Mouse (Mus musculus): ENCODE results near the gene Tyrp1. TPM values are rescaled to one million over a fixed set of nuclear protein-coding genes. Genes with fewer than 3 reads are reported as not detected.
A peak's percentile ranks its signal among the peaks of the same experiment; 100 is the strongest.

Gene Tyrp1
- polyA plus RNA-seq, 1 experiment from 2014 or later, result not detected

GRCm38 (mm10) chr4:80874121-80874859 is 40.4 kb downstream of the Tyrp1 start:
- Histone ChIP-seq H3K4me2 (replicated peaks; ENCODE audit: low read depth, low read length) (no peak overlapping the region), H3K27me3 (ENCODE audit: control insufficient read depth, insufficient read depth, low read length) (no peaks in the 10 kb centered on the region), H3K27ac (ENCODE audit: low read length) (no peak overlapping the region), H3K4me3 (ENCODE audit: low read depth, low read length) (no peak overlapping the region), H3K4me1 (ENCODE audit: control insufficient read depth, insufficient read depth, low read length) (no peaks in the 10 kb centered on the region), H3K9me3 (ENCODE audit: control insufficient read depth, low read depth, low read length) (no peaks in the 10 kb centered on the region), H3K9ac (replicated peaks; ENCODE audit: low read depth, low read length) (no peak overlapping the region), H3K36me3 (ENCODE audit: control insufficient read depth, insufficient read depth, low read length) (no peaks in the 10 kb centered on the region)
- 41% methylated on average over 5 of the region's 5 CpGs for WGBS
- no peak for ATAC-seq (ENCODE audit: insufficient number of reproducible peaks, insufficient read depth, low FRiP score, low read depth)

- H3K9ac ChIP-seq (replicated peaks; ENCODE audit: low read depth, low read length), result no peak overlapping the region
- H3K27me3 ChIP-seq (ENCODE audit: control insufficient read depth, insufficient read depth, low read length), result no peaks in the 10 kb centered on the region
- H3K27ac ChIP-seq (ENCODE audit: low read length), result no peak overlapping the region
- WGBS, result 59% methylated on average over 4 of the region's 4 CpGs
- H3K9me3 ChIP-seq (ENCODE audit: control insufficient read depth, low read depth, low read length), result no peaks in the 10 kb centered on the region
- H3K36me3 ChIP-seq (ENCODE audit: control insufficient read depth, insufficient read depth, low read length), result no peaks in the 10 kb centered on the region
- no peaks in the 10 kb centered on the region for H3K4me1 ChIP-seq (ENCODE audit: control insufficient read depth, insufficient read depth, low read length)
- H3K4me2 ChIP-seq (replicated peaks; ENCODE audit: low read depth, low read length), result no peak overlapping the region
- ATAC-seq (ENCODE audit: insufficient number of reproducible peaks, insufficient read depth, low FRiP score, low read depth), result no peak
- H3K4me3 ChIP-seq (ENCODE audit: low read depth, low read length), result no peak overlapping the region
Observed at GRCm38 (mm10) chr4:80875055-80875454, 41.1 kb downstream of the Tyrp1 start.

GRCm38 (mm10) chr4:80881996-80882599 is 48.2 kb downstream of the Tyrp1 start:
- H3K36me3 ChIP-seq (ENCODE audit: control insufficient read depth, insufficient read depth, low read length), result no peaks in the 10 kb centered on the region
- 85% methylated on average over 1 of the region's 1 CpGs for WGBS
- no peaks in the 10 kb centered on the region for H3K27me3 ChIP-seq (ENCODE audit: control insufficient read depth, insufficient read depth, low read length)
- H3K9ac ChIP-seq (replicated peaks; ENCODE audit: low read depth, low read length), result no peak overlapping the region
- no peak overlapping the region for H3K4me3 ChIP-seq (ENCODE audit: low read depth, low read length)
- H3K9me3 ChIP-seq (ENCODE audit: control insufficient read depth, low read depth, low read length), result no peaks in the 10 kb centered on the region
- no peak for ATAC-seq (ENCODE audit: insufficient number of reproducible peaks, insufficient read depth, low FRiP score, low read depth)
- no peak overlapping the region for H3K4me2 ChIP-seq (replicated peaks; ENCODE audit: low read depth, low read length)
- H3K27ac ChIP-seq (ENCODE audit: low read length), result no peak overlapping the region
- H3K4me1 ChIP-seq (ENCODE audit: control insufficient read depth, insufficient read depth, low read length), result no peaks in the 10 kb centered on the region

- ATAC-seq (ENCODE audit: insufficient number of reproducible peaks, insufficient read depth, low FRiP score, low read depth), result no peak
- no peaks in the 10 kb centered on the region for H3K9me3 ChIP-seq (ENCODE audit: control insufficient read depth, low read depth, low read length)
- H3K4me3 ChIP-seq (ENCODE audit: low read depth, low read length), result no peak overlapping the region
- H3K27ac ChIP-seq (ENCODE audit: low read length), result no peak overlapping the region
- H3K4me2 ChIP-seq (replicated peaks; ENCODE audit: low read depth, low read length), result no peak overlapping the region
- H3K36me3 ChIP-seq (ENCODE audit: control insufficient read depth, insufficient read depth, low read length), result no peaks in the 10 kb centered on the region
- no peaks in the 10 kb centered on the region for H3K4me1 ChIP-seq (ENCODE audit: control insufficient read depth, insufficient read depth, low read length)
- no peak overlapping the region for H3K9ac ChIP-seq (replicated peaks; ENCODE audit: low read depth, low read length)
- no peaks in the 10 kb centered on the region for H3K27me3 ChIP-seq (ENCODE audit: control insufficient read depth, insufficient read depth, low read length)
- 69% methylated on average over 4 of the region's 4 CpGs for WGBS
Observed at GRCm38 (mm10) chr4:80886631-80887030, 52.7 kb downstream of the Tyrp1 start.

- H3K27ac ChIP-seq (ENCODE audit: low read length), result no peak overlapping the region
Observed at GRCm38 (mm10) chr4:80891004-80891403, 57.1 kb downstream of the Tyrp1 start.

GRCm38 (mm10) chr4:80895278-80895894 is 61.5 kb downstream of the Tyrp1 start:
- Histone ChIP-seq H3K4me3 (ENCODE audit: low read depth, low read length) (no peak overlapping the region), H3K27ac (ENCODE audit: low read length) (0 out of 2 replicates have a peak overlapping the region, but pooled peaks have one; percentile 44), H3K4me1 (ENCODE audit: control insufficient read depth, insufficient read depth, low read length) (no peaks in the 10 kb centered on the region; the same call in 1 of the 2 replicates), H3K27me3 (ENCODE audit: control insufficient read depth, insufficient read depth, low read length) (no peaks in the 10 kb centered on the region), H3K4me2 (replicated peaks; ENCODE audit: low read depth, low read length) (no peak overlapping the region), H3K36me3 (ENCODE audit: control insufficient read depth, insufficient read depth, low read length) (no peaks in the 10 kb centered on the region), H3K9me3 (ENCODE audit: control insufficient read depth, low read depth, low read length) (no peaks in the 10 kb centered on the region), H3K9ac (replicated peaks; ENCODE audit: low read depth, low read length) (no peak overlapping the region)
- WGBS, result 43% methylated on average over 4 of the region's 4 CpGs
- ATAC-seq (ENCODE audit: insufficient number of reproducible peaks, insufficient read depth, low FRiP score, low read depth), result peak; percentile 86

More at GRCm38 (mm10) chr4:80891004-80891403, 57.1 kb downstream of the Tyrp1 start:
- Histone ChIP-seq H3K4me3 (ENCODE audit: low read depth, low read length) (no peak overlapping the region), H3K9ac (replicated peaks; ENCODE audit: low read depth, low read length) (no peak overlapping the region), H3K4me1 (ENCODE audit: control insufficient read depth, insufficient read depth, low read length) (no peaks in the 10 kb centered on the region; the same call in 1 of the 2 replicates), H3K4me2 (replicated peaks; ENCODE audit: low read depth, low read length) (no peak overlapping the region), H3K36me3 (ENCODE audit: control insufficient read depth, insufficient read depth, low read length) (no peaks in the 10 kb centered on the region), H3K9me3 (ENCODE audit: control insufficient read depth, low read depth, low read length) (no peaks in the 10 kb centered on the region), H3K27me3 (ENCODE audit: control insufficient read depth, insufficient read depth, low read length) (no peaks in the 10 kb centered on the region)
- ATAC-seq (ENCODE audit: insufficient number of reproducible peaks, insufficient read depth, low FRiP score, low read depth), result no peak
- WGBS, result 93% methylated on average over 6 of the region's 6 CpGs

Other genes starting within 250 kb of the Tyrp1 start
- 25.2 and 27.4 TPM in 2 replicates for gene Lurap1l, start 76.5 kb downstream of the Tyrp1 start, polyA plus RNA-seq (2014; fragmentation: Nextera tagmentation; extraction: Ambion mirVana)